Mouse (Mus musculus) lung, adult 2 months (tissue): ENCODE results near the gene Izumo4.
A peak's percentile ranks its signal among the peaks of the same experiment; 100 is the strongest.

ENCODE experiments used
- CTCF ChIP-seq: fragments of 200-500 bp; IDR thresholded peaks from 2 replicates; pipeline ENCODE4 v1.5.1; 2011; ENCODE audit warnings: mild to moderate bottlenecking, low read length, control low read depth; ENCODE audit not compliant: insufficient read depth
- POLR2A ChIP-seq: fragments of 200-500 bp; IDR thresholded peaks from 2 replicates; pipeline ENCODE4 v1.6.1; 2011; ENCODE audit warnings: low read depth, mild to moderate bottlenecking, control low read depth, low read length, borderline replicate concordance; ENCODE audit errors: extremely low read depth

DNA sequence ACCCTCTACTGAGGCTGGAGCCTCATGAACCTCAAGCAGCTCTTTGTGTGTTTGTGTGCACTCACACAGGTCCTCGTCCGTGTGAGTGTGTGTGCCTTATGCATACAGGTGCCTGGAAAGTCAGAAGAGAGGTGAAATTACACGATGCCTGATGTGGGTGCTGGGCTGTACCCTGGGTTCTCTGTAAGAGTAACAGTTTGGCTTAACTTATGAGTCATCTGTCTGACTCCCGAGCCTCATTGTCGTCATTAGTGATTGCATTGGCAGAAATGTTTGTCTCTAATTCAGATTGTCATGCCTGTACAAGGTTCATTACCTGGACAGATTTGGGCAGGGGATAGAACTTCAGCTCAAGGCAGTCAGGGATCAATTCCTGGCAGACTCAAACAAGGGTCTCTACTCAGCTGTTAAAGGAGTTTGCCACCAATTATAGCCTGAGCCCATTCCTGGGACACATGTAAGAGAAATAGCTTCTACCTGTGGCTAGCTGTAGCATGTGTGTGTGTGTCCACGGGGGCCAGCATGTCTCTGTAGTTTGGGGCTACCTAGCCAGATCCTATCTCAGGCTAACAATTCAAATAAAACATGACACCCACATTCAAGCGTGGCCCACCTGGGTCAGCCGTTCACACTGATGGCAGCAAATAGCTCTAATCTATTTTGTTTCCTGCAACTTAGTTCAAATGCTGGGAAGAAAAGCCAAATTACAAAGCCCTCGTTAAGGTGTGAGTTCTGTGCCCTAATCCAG, 24.7 kb upstream of the Izumo4 start:
- TF ChIP-seq CTCF (no peak), POLR2A (peak; percentile 36; the same call in 1 of the 2 replicates)
